Mouse (Mus musculus) forebrain, embryonic 15.5 days (tissue): ENCODE results near the gene Eno3. TPM values are rescaled to one million over a fixed set of nuclear protein-coding genes. Genes with fewer than 3 reads are reported as not detected.

Experiments
- ATAC-seq: fragments of 200-750 bp; cut with Nextera tagmentation; replicated peaks from 2 replicates; pipeline ENCODE4 v1.8.0; 2017; ENCODE audit warnings: mild to moderate bottlenecking, moderate TSS enrichment, moderate library complexity
- H3K27ac ChIP-seq: fragments of 300-500 bp; sonication (generic); replicated peaks from 2 replicates; pipeline ENCODE4 v1.5.1; 2015; ENCODE audit warnings: mild to moderate bottlenecking, inconsistent platforms
- H3K27me3 ChIP-seq: fragments of 300-500 bp; sonication (generic); 2 replicates; pipeline ENCODE4 v1.6.1; 2015; ENCODE audit warnings: inconsistent platforms
- H3K36me3 ChIP-seq: fragments of 300-500 bp; sonication (generic); 2 replicates; pipeline ENCODE4 v1.6.1; 2015; ENCODE audit warnings: mild to moderate bottlenecking, inconsistent platforms
- H3K4me1 ChIP-seq: fragments of 300-500 bp; sonication (generic); 2 replicates; pipeline ENCODE4 v1.6.1; 2015; ENCODE audit warnings: inconsistent platforms
- H3K4me2 ChIP-seq: fragments of 300-500 bp; sonication (generic); replicated peaks from 2 replicates; pipeline ENCODE4 v1.6.1; 2015; ENCODE audit warnings: mild to moderate bottlenecking, inconsistent platforms
- H3K4me3 ChIP-seq: fragments of 300-500 bp; sonication (generic); 2 replicates; pipeline ENCODE4 v1.5.1; 2015; ENCODE audit warnings: mild to moderate bottlenecking, inconsistent platforms
- H3K9ac ChIP-seq: fragments of 300-500 bp; sonication (generic); replicated peaks from 2 replicates; pipeline ENCODE4 v1.6.1; 2015; ENCODE audit warnings: mild to moderate bottlenecking, inconsistent platforms
- H3K9me3 ChIP-seq: fragments of 300-500 bp; sonication (generic); 2 replicates; pipeline ENCODE4 v1.6.1; 2016; ENCODE audit warnings: inconsistent platforms
- WGBS: fragments of 180-500 bp; shearing (Covaris S2); methylation state at CpG from one replicate; pipeline ENCODE4 v1.1.7; 2015; ENCODE audit warnings: mixed read lengths; 5-methylcytosine and 5-hydroxymethylcytosine counted together
- polyA plus RNA-seq: library from polyadenylated mRNA; unstranded; fragments of >200 nt; fragmentation: Nextera tagmentation; extraction: Ambion mirVana; gene quantifications from 2 replicates; pipeline ENCODE4 v1.2.1, GENCODE M21; 2015

Gene Eno3
- polyA plus RNA-seq, 1 experiment from 2014 or later = 8.4 TPM

DNA sequence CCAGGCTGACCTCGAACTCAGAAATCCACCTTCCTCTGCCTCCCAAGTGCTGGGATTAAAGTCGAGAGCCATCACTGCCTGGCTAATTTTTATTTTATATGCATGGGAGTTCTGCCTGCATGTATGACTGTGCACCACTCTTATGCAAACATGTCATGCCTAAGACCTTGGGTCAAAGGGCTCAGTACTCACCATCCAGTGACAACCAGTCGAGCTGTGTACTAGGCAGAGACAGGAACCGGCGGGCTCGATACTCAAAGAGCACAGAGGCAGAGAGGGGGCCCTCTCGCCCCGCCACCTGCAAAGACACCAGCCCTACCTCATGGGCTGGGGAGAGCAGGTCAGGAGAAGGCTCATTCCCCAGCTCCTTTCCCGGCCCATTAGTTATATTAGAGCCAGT is 21.1 kb downstream of the Eno3 start:
- H3K36me3 ChIP-seq = peaks cover 56% of the 10 kb centered on the region
- WGBS = 82% methylated on average over 9 of the region's 9 CpGs
- no peak overlapping the region for H3K4me2 ChIP-seq
- H3K9me3 ChIP-seq = no peaks in the 10 kb centered on the region
- H3K4me1 ChIP-seq = peaks cover 16% of the 10 kb centered on the region
- H3K4me3 ChIP-seq = no peak overlapping the region
- H3K27ac ChIP-seq = no peak overlapping the region
- no peak for ATAC-seq
- H3K27me3 ChIP-seq = no peaks in the 10 kb centered on the region
- H3K9ac ChIP-seq = no peak overlapping the region

DNA sequence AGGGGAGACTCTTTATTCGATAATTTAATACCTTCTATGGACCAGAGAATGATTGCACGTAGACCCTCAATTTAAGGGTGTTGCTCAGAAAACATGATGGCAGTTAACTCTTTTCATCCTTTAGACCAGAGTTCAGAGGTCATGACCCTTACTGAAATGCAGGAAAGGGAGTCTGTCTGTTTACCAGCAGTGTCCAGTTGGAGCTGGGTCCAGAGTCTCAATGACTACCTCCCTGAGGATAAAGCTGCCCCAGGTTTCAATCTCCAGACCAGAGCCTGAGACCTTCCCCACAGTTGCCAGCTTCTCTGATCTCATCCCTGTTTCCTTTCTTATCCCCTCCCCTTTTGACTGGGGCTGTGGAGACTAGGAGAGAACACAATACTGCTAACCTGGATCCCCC is 21.6 kb downstream of the Eno3 start:
- H3K4me2 ChIP-seq = no peak overlapping the region
- H3K27me3 ChIP-seq = no peaks in the 10 kb centered on the region
- H3K36me3 ChIP-seq = peaks cover 60% of the 10 kb centered on the region
- no peak overlapping the region for H3K9ac ChIP-seq
- no peak overlapping the region for H3K27ac ChIP-seq
- ATAC-seq = no peak
- WGBS = 88% methylated on average over 2 of the region's 2 CpGs
- H3K4me3 ChIP-seq = no peak overlapping the region
- H3K9me3 ChIP-seq = no peaks in the 10 kb centered on the region
- peaks cover 16% of the 10 kb centered on the region for H3K4me1 ChIP-seq

GRCm38 (mm10) chr11:70679361-70679760 is 22.4 kb downstream of the Eno3 start:
- no peak for ATAC-seq
- Histone ChIP-seq H3K4me2 (no peak overlapping the region), H3K36me3 (peaks cover 60% of the 10 kb centered on the region), H3K4me1 (peaks cover 16% of the 10 kb centered on the region), H3K9me3 (no peaks in the 10 kb centered on the region), H3K9ac (no peak overlapping the region), H3K4me3 (no peak overlapping the region), H3K27me3 (no peaks in the 10 kb centered on the region), H3K27ac (no peak overlapping the region)
- 97% methylated on average over 8 of the region's 8 CpGs for WGBS

GRCm38 (mm10) chr11:70679894-70680293 is 22.9 kb downstream of the Eno3 start:
- no peak overlapping the region for H3K9ac ChIP-seq
- no peaks in the 10 kb centered on the region for H3K27me3 ChIP-seq
- peaks cover 16% of the 10 kb centered on the region for H3K4me1 ChIP-seq
- no peaks in the 10 kb centered on the region for H3K9me3 ChIP-seq
- no peak for ATAC-seq
- no peak overlapping the region for H3K4me2 ChIP-seq
- no peak overlapping the region for H3K27ac ChIP-seq
- peaks cover 64% of the 10 kb centered on the region for H3K36me3 ChIP-seq
- H3K4me3 ChIP-seq = no peak overlapping the region
- 92% methylated on average over 8 of the region's 8 CpGs for WGBS

GRCm38 (mm10) chr11:70681170-70681569 is 24.2 kb downstream of the Eno3 start:
- Histone ChIP-seq H3K4me2 (no peak overlapping the region), H3K4me1 (peaks cover 17% of the 10 kb centered on the region), H3K9me3 (no peaks in the 10 kb centered on the region), H3K27ac (0 out of 2 replicates have a peak overlapping the region, but pooled peaks have one; percentile 50), H3K9ac (peak overlapping the region; percentile 32; the same call in 1 of the 2 replicates), H3K27me3 (no peaks in the 10 kb centered on the region), H3K36me3 (peaks cover 56% of the 10 kb centered on the region), H3K4me3 (no peak overlapping the region)
- peak; percentile 14; the same call in 1 of the 2 replicates for ATAC-seq
- 66% methylated on average over 12 of the region's 12 CpGs for WGBS

DNA sequence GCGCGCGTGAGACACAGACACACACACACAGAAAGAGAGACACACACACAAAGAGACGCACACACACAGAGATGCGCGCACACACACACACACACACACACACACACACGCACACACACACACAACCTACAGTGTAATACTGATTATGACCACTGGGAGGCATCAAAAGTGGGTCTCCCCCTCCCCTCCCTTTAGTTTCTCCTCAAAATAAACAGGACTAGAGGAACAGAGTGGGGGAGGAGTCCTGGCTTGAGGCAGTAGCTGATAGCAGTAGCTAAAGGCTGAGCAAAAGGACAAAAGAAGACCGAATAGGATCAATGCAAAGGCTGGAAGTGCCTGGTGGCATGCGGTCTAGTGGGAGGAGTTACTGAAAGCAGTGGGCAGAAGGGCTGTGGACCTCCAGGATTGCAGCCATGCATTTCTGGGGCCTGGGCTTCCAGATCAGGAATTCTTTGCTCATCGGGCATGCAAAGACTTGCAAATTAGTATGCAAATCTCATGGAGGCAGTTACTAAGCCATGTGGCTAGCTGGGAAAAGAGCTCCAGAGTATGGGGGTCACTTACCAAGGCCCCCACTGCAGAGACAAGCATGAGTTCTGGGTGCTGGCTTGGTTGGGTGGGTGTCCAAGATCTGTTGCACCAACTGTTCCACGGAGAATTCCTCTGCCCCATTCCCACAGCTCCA is 25.0 kb downstream of the Eno3 start:
- H3K4me2 ChIP-seq = peak overlapping the region; percentile 5
- peak; percentile 84 for ATAC-seq

GRCm38 (mm10) chr11:70683640-70684039 is 26.6 kb downstream of the Eno3 start:
- Histone ChIP-seq H3K4me1 (peaks cover 34% of the 10 kb centered on the region), H3K4me2 (no peak overlapping the region), H3K36me3 (peaks cover 43% of the 10 kb centered on the region), H3K27ac (no peak overlapping the region), H3K27me3 (no peaks in the 10 kb centered on the region), H3K9me3 (no peaks in the 10 kb centered on the region), H3K9ac (no peak overlapping the region), H3K4me3 (no peak overlapping the region)
- 93% methylated on average over 5 of the region's 5 CpGs for WGBS
- no peak for ATAC-seq

More for the DNA sequence above, 25.0 kb downstream of the Eno3 start:
- peaks cover 26% of the 10 kb centered on the region for H3K4me1 ChIP-seq
- H3K27me3 ChIP-seq = no peaks in the 10 kb centered on the region
- peaks cover 48% of the 10 kb centered on the region for H3K36me3 ChIP-seq
- H3K9me3 ChIP-seq = no peaks in the 10 kb centered on the region
- WGBS = 8% methylated on average over 11 of the region's 11 CpGs
- H3K27ac ChIP-seq = peak overlapping the region; percentile 67
- no peak overlapping the region for H3K4me3 ChIP-seq
- peak overlapping the region; percentile 32; the same call in 1 of the 2 replicates for H3K9ac ChIP-seq

DNA sequence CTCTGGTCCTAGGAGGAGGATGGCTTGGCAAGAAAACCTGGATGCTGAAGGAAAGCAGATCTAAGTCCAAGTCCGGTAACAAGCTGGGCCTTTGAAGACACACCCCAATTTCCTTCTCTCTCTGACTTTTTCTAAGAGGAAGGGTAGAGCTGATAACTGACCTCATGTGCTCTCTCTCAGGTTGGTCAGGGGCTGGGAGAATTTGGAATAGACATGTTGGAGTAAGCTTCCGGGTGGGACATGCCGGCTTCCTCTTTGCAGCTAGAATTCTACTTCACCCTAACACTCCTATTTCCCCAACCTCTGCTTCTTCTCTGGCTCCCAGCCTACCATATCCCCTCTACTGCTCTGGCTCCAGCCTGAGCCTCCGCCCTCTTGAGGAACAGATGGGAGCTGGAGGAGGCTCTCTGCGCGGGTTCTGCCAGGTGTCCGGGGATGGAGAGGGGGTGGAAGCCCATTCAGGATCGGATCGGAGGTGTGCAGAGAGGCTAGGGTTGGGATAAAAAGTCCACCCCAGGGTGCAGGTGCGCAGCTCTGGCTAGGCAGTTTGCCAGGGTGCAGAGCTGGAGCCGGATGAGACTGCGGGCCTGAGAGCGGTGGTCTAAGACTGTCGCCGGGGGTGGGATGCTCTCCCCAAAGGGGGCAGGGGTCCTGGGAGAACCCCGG is 30.0 kb downstream of the Eno3 start:
- peaks cover 32% of the 10 kb centered on the region for H3K4me1 ChIP-seq
- peak overlapping the region; percentile 91 for H3K27ac ChIP-seq
- peak overlapping the region; percentile 87 for H3K9ac ChIP-seq

DNA sequence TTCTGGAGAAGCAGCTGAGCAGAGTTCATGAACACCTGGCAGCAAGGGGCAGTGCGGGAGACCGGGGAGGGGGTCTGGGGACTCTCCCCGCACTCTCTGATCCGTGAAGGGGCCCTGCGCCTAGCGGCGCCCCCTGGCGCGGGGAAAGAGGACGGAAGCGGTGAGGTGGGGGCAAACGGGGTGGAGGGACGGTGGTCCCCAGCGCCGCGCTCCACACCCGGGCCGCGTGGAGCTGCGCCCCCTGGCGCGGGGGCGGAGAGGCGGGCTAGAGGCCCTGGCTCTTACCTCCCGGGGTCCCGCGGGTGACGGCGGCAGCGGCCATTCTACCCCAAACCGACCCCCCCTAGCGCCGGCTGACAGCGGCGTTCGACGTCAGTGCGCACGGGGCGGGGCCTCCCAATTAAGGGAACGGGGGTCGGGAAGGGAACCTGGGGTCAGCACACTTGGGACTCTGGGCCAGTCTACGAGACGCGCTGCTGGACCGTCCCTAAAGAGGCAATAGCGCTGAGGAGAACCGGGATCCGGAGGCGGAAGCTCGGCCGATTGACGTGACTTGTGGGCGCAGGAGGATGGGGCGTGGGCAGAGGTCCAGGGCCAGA is 30.7 kb downstream of the Eno3 start, which contains the start of gene Camta2:
TSS of gene Camta2 (minus strand) at position 505 of the 599 bp plus-strand sequence.
- Histone ChIP-seq H3K27ac (peak within 1 kb of the TSS; percentile 91), H3K36me3 (peaks cover 23% of the 10 kb centered on the region), H3K4me2 (peak within 1 kb of the TSS; percentile 85), H3K9ac (peak within 1 kb of the TSS; percentile 87), H3K4me1 (peaks cover 25% of the 10 kb centered on the region), H3K27me3 (no peaks in the 10 kb centered on the region), H3K4me3 (peak within 1 kb of the TSS; percentile 90), H3K9me3 (no peaks in the 10 kb centered on the region)
- under 1% methylated on average over 55 of the region's 55 CpGs for WGBS
- peak; percentile 86 for ATAC-seq

More for the DNA sequence above, 30.0 kb downstream of the Eno3 start:
- Histone ChIP-seq H3K4me3 (peak overlapping the region; percentile 90), H3K27me3 (no peaks in the 10 kb centered on the region), H3K9me3 (no peaks in the 10 kb centered on the region), H3K4me2 (peak overlapping the region; percentile 85), H3K36me3 (peaks cover 25% of the 10 kb centered on the region)
- ATAC-seq = peak; percentile 77
- WGBS = 5% methylated on average over 16 of the region's 16 CpGs

- Histone ChIP-seq H3K9ac (peak overlapping the region; percentile 87), H3K27me3 (no peaks in the 10 kb centered on the region), H3K4me3 (peak overlapping the region; percentile 90), H3K4me2 (peak overlapping the region; percentile 85), H3K27ac (peak overlapping the region; percentile 91), H3K9me3 (no peaks in the 10 kb centered on the region), H3K4me1 (peaks cover 22% of the 10 kb centered on the region), H3K36me3 (peaks cover 18% of the 10 kb centered on the region)
- WGBS = 11% methylated on average over 8 of the region's 8 CpGs
- ATAC-seq = no peak
These were observed 31.4 kb downstream of the Eno3 start for GRCm38 (mm10) chr11:70688372-70688771.

DNA sequence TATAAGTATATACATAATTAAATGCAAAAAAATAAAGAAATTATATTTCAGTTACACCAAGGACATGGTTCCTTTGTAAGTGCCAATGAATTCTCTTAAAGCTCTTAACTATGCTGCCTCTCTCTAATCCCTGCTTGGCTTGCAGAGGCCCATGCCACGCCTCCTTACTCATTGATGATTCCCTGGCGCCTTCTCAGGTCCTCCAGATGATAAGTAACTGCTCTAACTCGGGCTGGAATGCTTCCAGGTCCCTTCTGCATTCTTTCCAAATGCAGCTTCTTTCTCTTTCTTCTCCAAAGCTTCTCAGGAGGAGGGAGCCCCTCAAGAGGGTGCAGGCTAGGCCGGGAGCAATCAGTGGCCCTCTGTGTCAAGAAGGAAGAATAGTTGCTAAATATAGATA is 32.6 kb downstream of the Eno3 start:
- WGBS = 40% methylated on average over 4 of the region's 4 CpGs
- Histone ChIP-seq H3K27ac (no peak overlapping the region), H3K9me3 (no peaks in the 10 kb centered on the region), H3K9ac (no peak overlapping the region), H3K27me3 (no peaks in the 10 kb centered on the region), H3K4me2 (no peak overlapping the region), H3K4me3 (no peak overlapping the region), H3K4me1 (peaks cover 22% of the 10 kb centered on the region), H3K36me3 (peaks cover 6% of the 10 kb centered on the region; the same call in 1 of the 2 replicates)
- no peak for ATAC-seq

GRCm38 (mm10) chr11:70693504-70693903 is 36.5 kb downstream of the Eno3 start:
- Histone ChIP-seq H3K36me3 (no peaks in the 10 kb centered on the region), H3K4me3 (no peak overlapping the region), H3K27ac (no peak overlapping the region), H3K4me2 (no peak overlapping the region), H3K4me1 (peaks cover 5% of the 10 kb centered on the region), H3K9me3 (no peaks in the 10 kb centered on the region), H3K9ac (no peak overlapping the region), H3K27me3 (no peaks in the 10 kb centered on the region)
- 70% methylated on average over 3 of the region's 3 CpGs for WGBS
- ATAC-seq = no peak
